Mouse (Mus musculus): ENCODE measurements at regions not wholly inside any gene's neighbourhood (a gene's known extent, or its start where the extent isn't known, plus 50 kb on each side); places are given as distances from the start of the nearest gene placed in this dataset.
A peak's percentile ranks its signal among the peaks of the same experiment; 100 is the strongest.

- no peak for DNase-seq (ENCODE audit: low spot score in 2 of 2)
These were observed 172.9 kb downstream of the Kcna5 start for GRCm38 (mm10) chr6:126362331-126362730.

GRCm38 (mm10) chr6:126353346-126353745 is 181.9 kb downstream of the Kcna5 start:
- DNase-seq (ENCODE audit: low spot score in 2 of 2) = no peak

GRCm38 (mm10) chr6:126350476-126350875 is 183.8 kb upstream of the Ntf3 start:
- DNase-seq (ENCODE audit: low spot score in 2 of 2) = no peak

DNA sequence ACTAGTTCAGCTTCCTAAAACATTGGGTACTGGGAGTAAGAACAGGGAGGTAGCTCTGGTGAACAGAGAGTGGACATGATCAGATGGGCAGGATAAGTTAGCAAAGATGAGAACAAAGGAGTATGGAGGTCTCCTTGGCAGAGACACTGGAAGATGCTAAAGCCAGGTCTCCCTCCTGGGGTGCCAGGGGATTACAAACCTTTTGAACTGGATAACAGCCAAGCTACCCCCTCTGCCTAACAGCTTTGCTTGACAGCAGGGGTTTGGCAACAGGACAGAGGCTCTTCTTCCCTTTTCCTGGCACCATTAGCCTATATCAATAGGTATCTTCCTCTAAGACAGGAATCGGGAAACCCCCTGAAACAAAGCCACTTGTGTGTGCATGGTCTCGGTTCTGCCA is 183.2 kb upstream of the Ntf3 start:
- DNase-seq (ENCODE audit: low spot score in 2 of 2) = no peak

GRCm38 (mm10) chr6:126345221-126345620 is 178.5 kb upstream of the Ntf3 start:
- DNase-seq (ENCODE audit: low spot score in 2 of 2) = no peak

DNA sequence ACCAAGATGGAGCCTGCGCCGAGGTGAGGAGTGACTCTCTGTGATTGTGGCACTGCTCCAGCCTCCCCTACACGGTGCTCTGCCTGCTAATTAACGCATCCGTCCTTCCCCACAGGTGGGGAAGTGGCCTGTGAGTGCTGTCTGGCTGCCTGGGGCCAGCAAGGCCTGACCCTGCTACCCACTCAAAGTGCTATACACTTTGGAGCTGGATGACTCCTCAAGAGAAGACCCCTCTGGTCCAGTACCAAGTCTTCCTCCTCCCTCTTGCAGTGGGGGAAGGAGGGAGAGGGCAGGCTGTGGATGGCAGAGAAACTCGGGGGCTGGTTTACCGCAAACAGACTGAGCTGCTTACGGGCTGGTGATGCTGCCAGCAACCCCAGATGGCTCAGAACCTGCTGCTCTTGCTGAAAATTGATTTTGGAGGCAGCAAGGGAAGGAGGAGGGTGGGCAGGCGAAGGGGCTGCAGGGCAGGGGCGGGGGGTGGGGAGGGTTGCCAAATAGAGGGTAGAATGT is 173.4 kb upstream of the Ntf3 start:
- DNase-seq (ENCODE audit: low spot score in 2 of 2) = no peak

GRCm38 (mm10) chr6:126337711-126338110 is 171.0 kb upstream of the Ntf3 start:
- DNase-seq (ENCODE audit: low spot score in 2 of 2) = no peak

- no peak for DNase-seq (ENCODE audit: low spot score in 2 of 2)
These were observed 167.5 kb upstream of the Ntf3 start for GRCm38 (mm10) chr6:126334258-126334657.

- no peak for DNase-seq (ENCODE audit: low spot score in 2 of 2)
These were observed 160.5 kb upstream of the Ntf3 start for GRCm38 (mm10) chr6:126327187-126327586.

DNA sequence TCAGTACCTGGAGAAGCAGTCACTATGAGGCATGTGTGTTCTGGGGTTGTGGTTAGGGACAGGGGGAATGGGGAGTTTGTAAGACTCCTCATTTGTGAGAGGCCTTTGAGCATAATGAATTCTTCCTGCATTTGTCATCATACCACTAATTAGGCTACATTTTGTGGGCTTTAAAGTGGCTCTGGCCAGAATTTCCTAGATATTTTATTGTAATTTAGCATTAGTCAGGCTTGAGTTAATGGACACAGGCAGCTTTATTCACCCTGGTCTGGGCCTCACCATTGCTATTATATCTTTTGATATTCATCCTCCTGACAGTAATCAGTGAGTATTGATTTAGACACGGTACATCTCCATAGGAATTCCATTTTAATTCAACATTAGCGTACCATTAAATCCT is 151.8 kb upstream of the Ntf3 start:
- no peak for DNase-seq (ENCODE audit: low spot score in 2 of 2)

GRCm38 (mm10) chr6:126310786-126311480 is 144.2 kb upstream of the Ntf3 start:
- no peak for DNase-seq (ENCODE audit: low spot score in 2 of 2)

GRCm38 (mm10) chr6:126303086-126303485 is 136.4 kb upstream of the Ntf3 start:
- DNase-seq (ENCODE audit: low spot score in 2 of 2) = no peak

DNA sequence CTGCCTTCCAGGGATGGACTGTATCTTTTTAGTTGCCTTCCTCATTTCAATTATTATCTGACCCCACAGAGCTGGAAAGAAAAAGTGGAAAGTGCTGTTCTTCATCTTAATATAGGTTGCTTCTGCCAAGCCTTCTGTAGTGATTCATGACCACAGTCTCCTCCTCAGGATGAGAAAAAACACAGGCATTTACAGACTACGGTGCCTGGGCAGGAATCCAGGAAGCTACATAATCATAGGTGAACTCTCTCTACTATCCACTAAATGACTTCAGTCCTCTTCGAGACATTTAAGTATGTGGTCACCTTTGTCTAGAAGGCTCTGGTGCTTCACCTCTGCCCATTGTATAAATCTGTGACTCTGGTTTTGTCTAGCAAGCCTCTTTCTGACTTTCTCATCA is 124.9 kb upstream of the Ntf3 start:
- no peak for DNase-seq (ENCODE audit: low spot score in 2 of 2)

DNA sequence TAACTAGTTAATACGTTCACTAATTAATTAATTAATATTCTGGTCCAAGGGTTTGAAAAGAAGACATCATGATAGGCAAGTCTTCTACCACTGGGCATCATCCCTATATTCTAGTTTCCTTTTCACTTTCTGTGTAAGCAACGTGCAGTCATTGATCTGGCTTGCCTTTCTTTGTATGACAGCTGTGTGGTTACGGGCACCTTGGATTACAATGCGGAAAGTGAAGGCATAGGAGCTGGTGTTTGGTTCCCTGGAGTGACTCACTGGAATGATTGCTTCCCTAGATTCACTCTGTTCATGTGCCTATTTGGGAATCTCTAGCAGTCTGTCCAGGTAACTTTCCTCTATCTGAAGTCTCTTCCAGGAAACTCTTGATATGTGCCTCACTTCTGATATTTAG is 120.5 kb upstream of the Ntf3 start:
- no peak for DNase-seq (ENCODE audit: low spot score in 2 of 2)

GRCm38 (mm10) chr6:126286201-126286600 is 119.5 kb upstream of the Ntf3 start:
- no peak for DNase-seq (ENCODE audit: low spot score in 2 of 2)

DNA sequence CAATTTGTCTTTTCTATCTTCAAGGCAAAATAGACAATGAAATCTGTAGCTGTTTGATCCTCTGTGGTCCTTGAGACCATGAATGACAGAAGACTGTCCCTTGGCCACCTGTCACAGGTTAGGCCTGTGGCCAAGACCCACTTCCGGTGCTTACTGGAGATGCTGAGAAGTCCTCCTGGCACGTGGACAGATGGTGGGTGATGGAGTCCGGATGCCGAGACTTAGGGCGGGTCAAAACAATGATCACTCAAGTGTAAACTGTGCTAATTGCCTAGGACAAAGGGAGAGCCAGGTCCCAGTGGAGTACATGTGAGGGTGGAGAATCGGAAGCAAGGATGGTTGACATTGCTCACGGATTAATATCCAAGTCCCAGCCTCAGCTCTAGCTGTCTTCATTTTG is 117.7 kb upstream of the Ntf3 start:
- DNase-seq (ENCODE audit: low spot score in 2 of 2) = no peak

DNA sequence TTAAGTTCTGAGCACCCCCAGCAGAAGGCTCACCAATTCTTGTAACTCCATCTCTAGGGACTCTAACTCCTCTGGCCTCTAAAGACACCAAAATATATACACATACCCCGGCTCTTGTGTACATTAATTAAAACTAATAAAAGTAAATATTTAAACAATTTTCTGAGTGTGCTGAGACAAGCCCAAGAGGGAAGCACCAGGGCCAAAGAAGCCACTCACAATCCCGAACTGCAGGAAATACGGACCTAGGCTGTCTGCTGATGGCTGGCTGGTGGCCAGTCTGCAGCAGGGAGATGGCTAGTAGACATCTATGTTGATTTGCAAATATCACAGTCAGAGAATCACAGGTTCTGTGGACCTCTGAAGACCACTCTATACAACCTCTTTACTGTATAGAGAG is 113.6 kb upstream of the Ntf3 start:
- no peak for DNase-seq (ENCODE audit: low spot score in 2 of 2)

GRCm38 (mm10) chr6:126245986-126246385 is 79.3 kb upstream of the Ntf3 start:
- no peak for DNase-seq (ENCODE audit: low spot score in 2 of 2)

- no peak for DNase-seq (ENCODE audit: low spot score in 2 of 2)
These were observed 78.7 kb upstream of the Ntf3 start for GRCm38 (mm10) chr6:126245431-126245830.

- peak; percentile 9 to 34 for DNase-seq (ENCODE audit: low spot score in 2 of 2)
These were observed 75.6 kb upstream of the Ntf3 start for GRCm38 (mm10) chr6:126242299-126242698.

DNA sequence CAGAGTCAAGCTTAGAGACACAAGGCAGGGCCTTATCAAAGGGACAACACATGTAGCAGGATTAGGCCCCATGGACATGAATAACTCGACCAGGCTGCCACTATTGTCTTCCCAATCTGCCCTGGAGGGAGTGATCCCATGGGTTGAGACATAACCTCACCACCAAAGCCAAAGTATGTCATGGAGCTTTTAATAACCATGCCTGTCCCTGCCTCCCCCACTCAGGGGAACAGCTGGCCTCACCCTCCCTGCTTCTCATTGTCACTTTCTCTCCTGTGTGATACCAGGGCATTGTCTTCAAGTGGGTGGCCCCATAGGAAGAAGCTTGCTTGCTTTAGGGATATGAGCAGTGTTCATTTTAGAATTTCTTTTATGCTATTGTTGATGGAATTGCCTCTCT is 73.5 kb upstream of the Ntf3 start:
- DNase-seq (ENCODE audit: low spot score in 2 of 2) = peak; percentile 11 to 13

Measured in heart, adult 9 months (tissue).